Mouse (Mus musculus) layer of hippocampus, postnatal 10 days (tissue): ENCODE measurements around the gene Rhbdd1. TPM values are rescaled to one million over a fixed set of nuclear protein-coding genes. Genes with fewer than 3 reads are reported as not detected.

Source experiments
- DNase-seq, 2 experiments: peaks; one replicate each; pipeline ENCODE4 v3.0.0; 2021; ENCODE audit warnings: low spot score in 2 of 2
- microRNA-seq, 2 experiments: library from miRNA; unstranded; fragments of <30 nt; microRNA quantifications; one replicate each; pipeline ENCODE4 v1.2.0; 2021
- total RNA-seq, 2 experiments: library from RNA; stranded (reverse); gene quantifications; 2 replicates each; pipeline ENCODE4 v1.2.3; 2021

Rhbdd1 gene
- total RNA-seq, 2 experiments from 2014 or later: 5.8 to 5.9 TPM

- no peak for DNase-seq
Observed at GRCm38 (mm10) chr1:82476746-82477145, 160.5 kb downstream of the Rhbdd1 start.

GRCm38 (mm10) chr1:82479696-82480487 is 163.6 kb downstream of the Rhbdd1 start:
- DNase-seq: no peak

GRCm38 (mm10) chr1:82482371-82482770 is 166.1 kb downstream of the Rhbdd1 start:
- no peak for DNase-seq

- DNase-seq: no peak
Observed at GRCm38 (mm10) chr1:82486371-82486770, 170.1 kb downstream of the Rhbdd1 start.

GRCm38 (mm10) chr1:82491954-82492353 is 175.7 kb downstream of the Rhbdd1 start:
- DNase-seq: no peak

Small RNAs within 50 kb of the gene (microRNA-seq; reads per million reads assigned to microRNA genes)
- gene Gm22112: 0 reads per million in 2 experiments

Other genes with a start within 250 kb of the Rhbdd1 start
- not detected for gene Gm9747, start 83.3 kb upstream of the Rhbdd1 start, total RNA-seq
- gene Irs1, start 25.0 kb upstream of the Rhbdd1 start, total RNA-seq: 10 to 100 TPM; 29.7 to 31.3 TPM